Mouse (Mus musculus) activated CD4-positive, CD25-positive, alpha-beta regulatory T cell, adult 4 months (primary cell): Measurements from ENCODE around the gene Mroh7. TPM values are rescaled to one million over a fixed set of nuclear protein-coding genes. Genes with fewer than 3 reads are reported as not detected.
"Not testable (repeated sequence)": the region's sequence is repeated elsewhere in the genome, so short reads cannot be mapped to it uniquely, and the experiment has no call there.

Source experiments
- ATAC-seq: one replicate; pipeline ENCODE4 v1.8.0; 2017
- polyA plus RNA-seq, 2 experiments: library from polyadenylated mRNA; unstranded; fragments of 100-300 nt; shearing (Covaris generic); gene quantifications; one replicate each; pipeline ENCODE4 v1.2.1; 2017

The Mroh7 gene
- not detected for polyA plus RNA-seq

GRCm38 (mm10) chr4:106730814-106731213, at the start of gene Mroh7:
Gene Mroh7, minus strand, starts transcription at chr4:106730925.
- ATAC-seq: no peak

GRCm38 (mm10) chr4:106780045-106780444, 49.3 kb upstream of the Mroh7 start:
- ATAC-seq: no peak

- no peak for ATAC-seq
Measured at GRCm38 (mm10) chr4:106778116-106778788, 47.5 kb upstream of the Mroh7 start.

GRCm38 (mm10) chr4:106776998-106777397, 46.3 kb upstream of the Mroh7 start:
- ATAC-seq: no peak

GRCm38 (mm10) chr4:106775767-106776166, 45.0 kb upstream of the Mroh7 start:
- ATAC-seq: not testable (repeated sequence)

GRCm38 (mm10) chr4:106772558-106772957, 41.8 kb upstream of the Mroh7 start:
- no peak for ATAC-seq

GRCm38 (mm10) chr4:106769306-106769705, 38.6 kb upstream of the Mroh7 start:
- no peak for ATAC-seq

GRCm38 (mm10) chr4:106764166-106764565, 33.4 kb upstream of the Mroh7 start:
- ATAC-seq: no peak

GRCm38 (mm10) chr4:106751726-106752125, 21.0 kb upstream of the Mroh7 start:
- ATAC-seq: no peak

GRCm38 (mm10) chr4:106749699-106750098, 19.0 kb upstream of the Mroh7 start:
- no peak for ATAC-seq

GRCm38 (mm10) chr4:106747001-106747580, 16.4 kb upstream of the Mroh7 start:
- no peak for ATAC-seq

GRCm38 (mm10) chr4:106745862-106746261, 15.1 kb upstream of the Mroh7 start:
- no peak for ATAC-seq

GRCm38 (mm10) chr4:106737904-106738303, 7.2 kb upstream of the Mroh7 start:
- ATAC-seq: no peak

- not testable (repeated sequence) for ATAC-seq
Measured at GRCm38 (mm10) chr4:106736884-106737283, 6.2 kb upstream of the Mroh7 start.

- ATAC-seq: no peak
Measured at GRCm38 (mm10) chr4:106733636-106734035, 2.9 kb upstream of the Mroh7 start, which contains the start of gene Fam151a. Gene Fam151a, plus strand, starts transcription at chr4:106733889.

GRCm38 (mm10) chr4:106720631-106721030, 10.1 kb downstream of the Mroh7 start:
- no peak for ATAC-seq

- no peak for ATAC-seq
Measured at GRCm38 (mm10) chr4:106713622-106714021, 17.1 kb downstream of the Mroh7 start.

GRCm38 (mm10) chr4:106708408-106708807, 22.3 kb downstream of the Mroh7 start:
- ATAC-seq: no peak

- no peak for ATAC-seq
Measured at GRCm38 (mm10) chr4:106707957-106708356, 22.8 kb downstream of the Mroh7 start.

GRCm38 (mm10) chr4:106705096-106705665, 25.5 kb downstream of the Mroh7 start:
- ATAC-seq: no peak

GRCm38 (mm10) chr4:106704416-106704815, 26.3 kb downstream of the Mroh7 start:
- ATAC-seq: no peak

GRCm38 (mm10) chr4:106703956-106704355, 26.8 kb downstream of the Mroh7 start:
- no peak for ATAC-seq

GRCm38 (mm10) chr4:106700798-106701197, 29.9 kb downstream of the Mroh7 start:
- no peak for ATAC-seq

GRCm38 (mm10) chr4:106699989-106700388, 30.7 kb downstream of the Mroh7 start:
- no peak for ATAC-seq
